Mouse (Mus musculus): ENCODE results near the gene Atg101.
A peak's percentile ranks its signal among the peaks of the same experiment; 100 is the strongest.

Atg101 gene

DNA sequence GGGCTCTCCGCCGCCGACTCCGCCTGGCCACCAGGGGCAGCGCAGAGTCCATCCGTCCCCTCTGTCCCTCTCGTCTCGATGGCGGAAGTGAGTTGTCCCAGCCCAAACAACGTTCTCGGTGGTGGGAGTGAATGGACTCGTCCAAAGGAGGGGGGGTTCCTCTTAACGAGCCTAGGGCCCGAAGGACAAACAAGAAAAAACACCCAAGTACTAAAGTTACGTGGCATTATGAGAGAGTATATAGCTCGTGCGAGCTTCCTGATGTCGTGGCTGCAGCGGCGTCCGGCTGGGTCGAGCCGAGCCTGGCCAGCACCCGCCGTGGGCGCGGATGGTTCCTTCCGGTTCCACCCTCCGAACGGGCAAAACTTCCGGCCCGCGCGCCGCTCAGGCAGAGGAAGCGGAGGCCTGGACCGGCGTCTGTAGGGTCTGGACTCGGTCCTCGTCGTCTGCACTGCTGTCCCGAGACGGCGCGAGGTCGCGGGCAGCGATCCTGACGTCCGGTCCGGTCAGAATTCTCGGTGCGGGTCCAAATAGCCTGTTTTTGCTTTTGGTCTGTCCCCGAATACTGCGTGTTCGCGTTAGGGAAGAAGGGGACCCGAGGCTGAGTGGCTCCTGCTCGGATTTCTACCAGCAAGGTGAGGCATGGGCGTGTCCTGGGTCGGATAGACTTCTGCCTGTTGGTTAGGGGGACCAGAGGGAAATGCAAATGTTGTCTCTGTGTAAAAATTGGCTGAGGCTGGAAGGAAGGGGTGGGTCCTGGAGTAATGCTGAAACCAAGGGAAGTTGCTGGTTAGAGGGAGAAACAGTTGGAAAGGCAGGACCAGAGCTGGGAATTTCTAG, at the start of gene Atg101:
Atg101 (plus strand) TSS at position 362 of the 840 bp plus-strand sequence.
- DNase-seq = peak; percentile 91

DNA sequence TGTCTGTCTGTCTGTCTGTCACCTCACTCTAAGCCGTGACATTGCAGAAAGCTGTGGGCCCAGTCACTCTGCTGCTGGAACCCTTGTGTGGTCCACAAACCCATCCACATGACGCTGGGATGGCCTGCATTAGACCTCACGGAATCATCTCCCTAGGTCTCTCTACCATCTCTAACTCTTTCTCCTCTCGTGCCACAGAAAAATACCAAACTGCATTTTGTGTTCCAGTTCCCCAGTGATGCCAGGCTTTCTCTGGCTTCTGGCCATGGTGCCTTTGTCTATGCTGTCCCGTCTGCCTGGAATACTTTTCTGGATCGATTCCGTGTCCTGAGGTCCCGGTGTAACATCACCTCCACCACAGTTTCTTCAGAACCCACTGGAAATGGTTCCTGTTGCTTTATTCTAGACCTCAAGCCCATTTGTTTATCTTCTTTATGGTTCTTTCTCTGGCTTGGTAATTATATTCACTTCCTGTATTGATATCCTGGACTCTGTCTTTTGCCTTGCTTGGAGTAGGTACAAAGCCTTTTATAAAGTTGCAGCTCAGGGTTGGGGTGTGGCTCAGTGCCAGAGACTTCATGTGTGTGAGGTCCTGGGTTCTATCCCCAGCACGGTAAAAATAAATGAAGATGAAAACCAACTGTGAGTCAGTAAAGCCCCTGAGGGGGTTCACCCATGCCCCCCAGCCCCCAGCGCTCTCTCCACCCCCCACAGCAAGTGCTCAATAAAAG, 49.3 kb upstream of the Atg101 start:
- no peak for DNase-seq

DNA sequence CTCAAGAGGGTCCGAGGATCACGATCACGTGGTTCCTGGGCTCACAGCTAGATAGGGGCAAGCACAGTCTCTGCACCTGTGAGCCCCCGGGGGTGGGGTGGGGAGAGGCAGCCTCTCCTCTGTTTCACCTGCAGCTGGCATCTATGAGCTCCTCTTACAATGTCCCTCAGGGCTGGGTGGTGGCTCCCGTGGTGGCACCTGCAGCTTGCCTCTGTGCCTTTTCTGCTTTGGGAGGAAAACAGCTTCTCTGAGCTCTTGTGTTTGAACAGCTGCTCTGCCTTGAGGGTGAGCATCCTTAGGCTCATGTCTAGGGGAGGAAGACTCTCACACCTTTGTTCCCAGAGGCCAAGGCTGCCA, 48.8 kb upstream of the Atg101 start:
- no peak for DNase-seq

DNA sequence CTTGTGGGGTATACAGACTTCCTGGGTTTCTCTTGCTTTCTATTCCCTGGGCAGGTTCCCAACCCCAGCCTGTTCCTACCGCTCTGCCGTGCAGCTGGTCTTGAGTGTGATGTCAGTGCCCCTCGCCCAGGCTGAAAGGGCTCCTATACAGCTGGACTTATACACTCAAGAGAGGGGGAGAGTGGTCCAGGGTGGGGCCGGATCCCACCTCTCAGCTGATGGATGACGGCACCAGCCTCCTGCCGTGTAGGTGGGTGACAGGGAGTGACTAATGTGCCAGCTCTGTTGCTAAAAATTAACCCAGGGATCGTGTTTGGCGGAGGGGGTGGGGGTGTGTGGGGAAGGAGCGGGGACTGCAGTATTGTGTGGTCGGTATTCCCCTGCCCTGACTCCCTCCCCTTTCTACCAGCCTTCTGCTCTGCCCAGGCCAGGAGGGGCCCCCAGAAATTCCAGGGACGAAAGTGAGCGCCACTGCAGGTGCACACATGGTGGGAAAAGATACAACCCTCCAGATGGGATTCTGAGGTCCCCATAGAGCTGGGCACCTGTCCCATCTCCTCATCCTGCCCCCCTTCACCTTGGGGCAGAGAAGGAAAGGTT, 48.2 kb upstream of the Atg101 start:
- peak; percentile 76 for DNase-seq

DNA sequence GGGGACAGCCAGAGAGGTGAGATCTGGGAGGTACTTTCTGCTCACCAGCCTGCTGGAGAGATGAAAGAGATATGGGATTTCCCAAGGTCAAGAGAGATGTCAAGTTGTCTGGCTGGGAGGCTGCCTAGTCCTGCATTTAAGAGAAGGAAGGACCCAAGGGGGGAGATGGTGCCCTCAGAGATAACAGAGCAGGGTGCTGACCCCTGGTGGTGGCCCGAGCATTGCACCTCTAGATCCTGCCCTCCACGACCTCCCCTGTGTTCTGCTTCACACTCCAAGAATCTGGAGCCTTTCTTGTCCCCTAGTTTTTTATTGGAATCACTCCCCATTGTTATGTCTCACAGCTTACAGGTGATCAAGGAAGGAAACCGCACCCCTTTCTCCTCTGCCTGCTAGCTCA, 47.2 kb upstream of the Atg101 start:
- DNase-seq = no peak

DNA sequence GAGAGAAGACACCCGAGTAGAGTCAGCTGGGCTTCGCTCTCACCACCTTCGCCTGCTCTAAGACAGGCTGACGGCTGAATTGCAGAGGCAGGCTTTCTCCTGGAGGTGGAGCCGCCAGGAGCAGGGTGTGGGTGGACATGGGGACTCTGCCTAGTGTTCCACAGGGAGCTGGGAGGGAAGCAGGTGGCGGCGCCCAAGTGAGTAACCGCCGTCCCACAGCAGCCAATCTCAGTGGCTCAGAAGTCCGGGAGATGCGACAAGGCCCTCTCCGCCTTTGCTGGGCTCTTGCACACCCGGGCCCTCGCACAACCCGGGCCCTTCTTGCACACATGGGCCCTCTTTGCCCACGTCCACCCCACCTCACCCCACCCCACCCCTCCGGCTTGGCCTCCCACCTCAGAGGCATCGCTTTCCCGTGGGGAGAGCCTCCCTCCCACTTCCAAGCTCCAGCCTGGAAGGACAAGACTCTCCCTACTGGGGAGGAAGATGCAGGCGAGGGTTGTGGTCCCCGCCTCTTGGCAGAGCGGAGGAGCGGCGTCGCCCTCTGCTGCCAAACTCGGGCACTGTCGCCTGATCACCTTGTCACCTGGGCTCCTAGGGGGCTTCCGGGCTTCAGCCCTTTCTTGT, 45.1 kb upstream of the Atg101 start:
- DNase-seq = peak; percentile 82

DNA sequence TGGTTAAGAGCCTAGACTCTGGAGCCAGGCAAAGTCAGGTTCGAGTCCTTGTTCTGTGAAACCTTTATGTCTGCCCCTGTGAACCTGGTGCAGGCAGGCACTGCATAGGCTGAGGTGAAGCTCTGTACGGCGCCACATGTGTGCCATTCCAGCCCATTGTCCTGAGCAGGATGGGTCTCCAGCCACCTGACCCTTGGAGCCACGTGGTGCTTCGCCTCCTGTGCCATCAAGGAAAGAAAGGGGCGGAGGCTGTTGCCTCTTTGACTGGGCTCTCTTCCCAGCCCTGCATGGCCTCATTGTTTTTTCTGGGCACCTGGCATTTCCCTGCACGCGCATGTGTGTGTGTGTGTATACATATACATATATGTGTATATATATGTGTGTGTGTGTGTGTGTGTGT, 44.3 kb upstream of the Atg101 start:
- DNase-seq = no peak

DNA sequence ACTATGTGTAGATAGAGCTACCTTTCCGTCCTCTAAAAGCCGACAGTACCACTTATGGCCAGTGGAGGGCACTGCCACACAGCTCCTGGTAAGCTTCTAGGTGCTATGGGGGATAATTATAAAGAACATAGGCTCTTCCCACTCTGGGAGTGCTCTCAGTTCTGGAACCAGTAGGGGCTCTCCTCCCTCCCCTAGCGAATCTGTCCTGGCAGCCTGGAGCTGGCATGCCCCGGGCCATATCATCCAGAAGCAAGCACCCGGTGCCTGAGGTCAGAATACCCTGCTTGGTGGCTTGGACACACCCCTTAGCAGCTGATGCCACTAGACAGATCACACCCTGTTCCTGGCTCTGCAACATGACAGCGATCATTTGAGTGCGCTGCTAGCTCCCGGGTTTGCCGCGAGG, 43.3 kb upstream of the Atg101 start:
- peak; percentile 90 for DNase-seq

DNA sequence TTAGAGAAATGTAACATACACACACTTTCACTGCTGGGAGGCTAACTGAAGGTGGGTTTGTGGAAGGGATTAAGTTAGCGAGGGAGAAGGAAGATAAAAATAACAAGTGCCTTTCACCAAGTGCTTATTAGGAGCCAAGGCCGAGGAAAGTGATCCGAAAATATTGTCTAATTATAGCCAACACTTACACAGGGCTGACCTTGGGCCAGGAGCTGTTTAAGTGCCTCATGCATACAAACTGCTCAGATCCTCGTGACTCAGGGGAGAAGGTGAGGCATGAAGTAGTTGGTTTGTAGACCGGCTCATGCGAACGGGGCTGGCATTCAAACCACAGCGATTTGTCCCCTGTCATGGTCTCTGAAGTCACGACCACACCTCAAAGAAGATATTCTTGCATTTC, 42.8 kb upstream of the Atg101 start:
- no peak for DNase-seq

DNA sequence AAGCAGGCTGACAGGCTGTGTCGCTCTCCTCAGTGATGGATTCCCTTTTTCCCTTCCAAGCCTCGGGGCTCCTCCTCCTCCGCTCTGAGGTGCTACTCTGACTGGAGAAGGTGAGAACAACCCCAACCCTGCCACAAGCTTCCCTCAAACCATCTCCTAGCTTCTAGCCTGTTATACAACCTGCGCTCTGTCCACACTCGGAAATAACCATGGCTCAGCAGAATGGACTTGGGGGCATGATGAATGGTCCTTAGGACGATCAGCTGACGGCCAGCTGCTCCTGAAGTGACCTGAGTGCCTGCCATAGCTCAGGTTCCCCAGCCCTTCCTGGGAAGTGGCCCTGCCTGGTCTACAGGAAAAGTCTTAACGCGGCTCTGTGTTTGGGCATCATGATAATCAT, 42.2 kb upstream of the Atg101 start:
- no peak for DNase-seq

DNA sequence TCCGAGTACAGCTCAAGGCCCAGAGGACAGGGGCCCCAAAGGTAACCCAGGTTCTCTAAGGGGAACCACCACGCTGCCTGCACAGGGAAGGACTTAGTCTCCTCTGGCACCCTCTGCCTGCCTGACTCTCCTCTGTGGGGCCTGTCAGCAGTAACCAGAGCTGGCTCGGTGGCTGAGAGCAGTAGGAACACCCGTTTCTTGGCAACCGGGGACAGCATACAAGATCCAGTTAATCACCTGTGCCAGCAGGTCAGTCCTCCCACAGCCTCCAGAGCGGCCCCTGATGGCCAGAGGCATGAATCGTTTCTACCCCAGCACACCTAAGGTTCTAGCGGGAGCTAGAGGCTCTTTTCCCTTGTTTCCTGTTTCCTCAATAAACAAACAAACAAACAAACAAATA, 41.4 kb upstream of the Atg101 start:
- no peak for DNase-seq

DNA sequence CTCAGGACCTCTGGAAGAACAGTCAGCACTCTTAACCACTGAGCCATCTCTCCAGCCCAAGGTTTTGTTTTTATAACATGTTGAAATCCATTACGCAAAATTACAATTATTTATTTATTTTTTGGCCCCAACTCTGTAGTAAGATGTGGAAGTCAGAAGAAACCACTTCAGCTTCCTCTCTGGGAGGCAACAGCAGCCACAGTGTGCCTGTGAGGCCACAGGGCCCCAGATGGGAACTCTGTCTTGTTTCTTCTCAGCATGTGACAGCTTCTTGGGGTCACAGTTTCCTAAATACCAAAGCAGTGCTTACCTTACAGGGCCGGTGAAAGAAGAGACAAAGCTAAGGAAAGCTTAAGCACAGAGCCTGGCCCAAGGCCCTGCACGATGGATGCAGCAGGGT, 40.1 kb upstream of the Atg101 start:
- no peak for DNase-seq

DNA sequence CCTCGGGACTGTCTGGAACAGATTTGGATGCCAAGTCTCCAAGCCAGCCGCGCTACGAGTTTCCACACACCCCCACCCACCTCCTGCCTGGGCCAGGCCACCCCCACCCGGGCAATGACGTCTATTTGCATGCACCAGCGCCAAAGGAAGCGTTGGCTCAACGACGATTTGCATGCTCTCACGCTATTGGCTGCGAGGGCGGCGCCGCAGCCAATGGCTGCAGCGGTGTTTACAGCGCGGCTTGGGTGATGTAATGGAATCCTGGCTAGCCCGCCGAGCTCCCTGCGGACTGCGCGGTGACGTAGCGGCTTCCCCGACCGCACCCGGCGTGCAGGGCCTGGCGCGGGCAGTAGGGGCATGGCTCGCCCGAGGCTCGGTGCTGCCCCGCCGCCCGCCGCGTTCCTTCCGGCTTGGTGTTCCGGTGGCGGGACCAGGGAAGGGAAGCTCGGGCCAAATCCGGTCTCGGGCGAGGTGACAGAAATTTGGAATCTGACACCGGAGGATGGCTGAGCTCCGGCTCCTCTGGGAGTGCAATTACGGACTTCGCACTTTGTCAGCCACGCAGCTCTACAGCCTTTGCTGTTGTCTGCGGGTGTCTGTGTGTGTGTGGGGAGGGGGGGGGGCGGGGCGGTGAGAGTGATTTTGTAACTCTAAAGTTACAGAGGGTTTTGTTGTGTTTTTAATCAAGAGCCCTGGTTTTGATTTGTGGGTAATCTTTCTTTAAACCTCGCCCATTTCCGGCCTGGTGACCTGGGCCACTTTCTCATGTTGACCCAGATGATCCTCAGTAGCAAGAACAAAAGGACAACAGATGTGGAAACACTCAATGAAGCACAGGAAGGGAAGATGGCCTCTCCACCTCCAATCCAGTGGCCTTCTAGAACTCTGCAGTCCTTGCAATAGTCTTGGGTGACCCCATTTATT, 37.6 kb upstream of the Atg101 start:
- peak; percentile 98 for DNase-seq

DNA sequence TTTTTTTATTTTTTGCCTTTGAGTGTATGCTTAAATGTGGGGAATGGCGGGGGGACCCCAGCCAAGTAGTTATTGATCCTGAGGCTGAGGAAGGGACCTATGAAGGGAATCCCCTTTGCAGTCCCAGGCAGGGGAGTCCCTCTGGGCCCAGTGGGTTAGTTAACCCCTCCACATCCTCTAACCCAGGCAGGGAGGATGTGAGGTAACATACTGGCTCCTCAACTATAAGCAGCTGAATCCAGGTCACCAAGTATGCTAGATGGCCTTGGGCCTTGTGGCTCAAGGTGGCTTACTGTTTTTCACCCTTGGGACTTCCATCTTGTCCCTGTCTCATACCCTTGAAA, 36.9 kb upstream of the Atg101 start:
- DNase-seq = no peak

DNA sequence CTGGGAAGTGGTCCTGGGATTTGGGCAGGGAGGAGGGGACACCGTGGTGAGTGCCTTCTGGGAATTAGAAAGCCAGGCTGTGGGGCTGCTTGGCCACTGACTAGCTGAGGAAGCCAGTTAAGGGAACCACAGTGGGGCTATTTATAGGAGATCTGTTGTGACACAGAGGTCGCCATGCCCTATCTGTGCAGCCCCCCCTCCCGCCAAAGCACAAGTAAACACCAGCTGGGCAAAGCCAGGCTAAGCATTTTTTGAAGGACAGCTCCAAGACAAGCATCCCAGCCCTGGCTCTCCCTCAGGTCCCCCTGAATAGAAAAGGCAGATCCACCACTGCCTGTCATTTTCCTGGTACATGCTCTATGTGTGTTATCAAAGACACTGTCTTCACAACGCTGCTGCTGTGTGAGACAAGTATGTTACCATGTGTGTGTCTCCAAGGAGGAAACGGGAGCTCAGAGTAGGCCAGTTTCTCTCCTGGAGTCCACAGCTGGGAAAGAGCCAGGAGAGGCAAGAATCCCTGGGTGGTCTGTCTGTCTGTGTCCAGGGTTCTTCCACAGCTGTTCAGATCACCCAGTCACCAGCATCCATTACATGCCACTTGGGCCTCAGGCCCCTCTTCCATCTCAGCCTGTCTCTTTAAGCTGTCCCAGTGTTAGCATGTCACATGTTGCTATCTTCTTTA, 35.9 kb upstream of the Atg101 start:
- DNase-seq = no peak

DNA sequence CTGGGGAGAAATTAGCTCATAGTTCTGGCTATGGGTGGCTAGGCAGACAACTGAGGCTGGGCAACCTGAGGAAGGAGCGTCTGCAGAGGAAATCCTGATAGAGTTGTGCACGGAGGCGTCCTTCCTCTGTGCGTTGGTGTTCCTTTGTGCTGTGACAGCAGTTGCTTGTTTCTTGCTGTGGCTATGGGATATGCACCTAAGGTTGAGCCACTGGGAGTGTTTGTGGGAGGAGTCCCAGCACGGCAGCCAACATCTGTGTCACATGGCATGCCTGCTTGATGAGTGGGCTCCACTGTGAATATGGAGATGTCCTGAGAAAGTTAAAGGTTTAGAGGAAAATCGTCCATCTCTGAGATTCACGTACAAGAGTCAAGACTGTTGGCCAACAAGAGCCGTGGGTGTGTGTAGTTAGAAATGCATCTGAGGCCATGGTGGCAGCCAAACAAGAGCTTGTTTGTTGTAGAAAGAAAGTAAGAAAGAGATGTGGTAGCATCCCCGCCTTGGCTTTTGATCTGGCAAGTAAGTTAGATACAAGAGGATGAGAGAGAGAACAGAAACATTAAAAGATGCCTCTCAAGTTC, 33.8 kb upstream of the Atg101 start:
- DNase-seq = no peak

DNA sequence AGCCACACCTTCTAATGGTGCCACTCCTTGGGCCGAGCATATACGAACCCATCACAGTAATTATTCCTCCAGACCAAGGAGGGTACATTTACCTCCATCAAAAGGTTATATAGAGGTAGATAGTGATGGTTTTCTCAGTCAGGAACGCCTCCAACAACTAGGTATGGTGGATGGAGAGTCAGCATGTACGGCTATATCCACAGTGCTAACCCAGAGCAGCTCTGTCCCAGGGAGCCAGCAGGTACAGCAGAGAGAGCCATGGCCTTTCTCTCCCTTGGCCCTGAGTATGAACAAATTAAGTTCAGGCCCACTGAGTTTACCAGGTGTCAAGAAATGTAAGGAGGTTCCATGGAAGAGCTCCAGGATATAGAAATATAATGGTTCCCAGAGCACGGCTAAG, 32.1 kb upstream of the Atg101 start:
- DNase-seq = no peak

DNA sequence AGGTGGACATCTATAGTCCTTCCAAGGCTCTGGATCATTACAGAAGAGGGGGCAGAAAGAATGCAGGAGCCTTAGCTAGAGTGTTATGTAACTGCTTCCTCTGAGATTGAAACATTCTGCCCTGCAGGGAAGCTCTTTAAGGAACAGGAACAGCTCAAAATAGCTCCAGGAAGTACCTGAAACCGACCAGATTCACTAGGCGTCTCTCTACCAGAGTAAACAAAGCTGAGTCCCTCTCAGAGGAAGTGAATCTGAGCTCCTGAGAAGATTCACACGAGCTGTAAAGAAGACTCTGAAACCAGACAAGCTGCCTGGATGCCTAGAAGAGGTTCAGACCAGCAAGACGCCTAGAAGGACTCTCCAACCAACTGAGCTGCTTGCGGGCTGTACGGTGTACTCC, 31.5 kb upstream of the Atg101 start:
- no peak for DNase-seq

DNA sequence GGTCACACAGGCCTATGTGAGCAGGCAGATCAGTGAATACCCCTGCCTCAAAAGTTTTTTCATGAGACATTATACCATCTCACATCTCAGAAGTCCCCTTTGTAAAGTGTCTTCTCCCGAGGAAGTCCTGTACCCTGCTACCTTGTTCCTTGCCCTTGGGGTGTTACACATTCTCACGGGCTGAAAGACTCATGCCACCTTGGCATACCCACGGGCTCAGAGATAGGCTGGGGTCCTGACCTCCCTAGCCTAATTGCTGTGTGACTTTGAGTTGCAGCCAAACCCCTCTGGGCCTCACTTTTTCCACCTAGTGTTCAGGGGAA, 30.5 kb upstream of the Atg101 start:
- DNase-seq = no peak

DNA sequence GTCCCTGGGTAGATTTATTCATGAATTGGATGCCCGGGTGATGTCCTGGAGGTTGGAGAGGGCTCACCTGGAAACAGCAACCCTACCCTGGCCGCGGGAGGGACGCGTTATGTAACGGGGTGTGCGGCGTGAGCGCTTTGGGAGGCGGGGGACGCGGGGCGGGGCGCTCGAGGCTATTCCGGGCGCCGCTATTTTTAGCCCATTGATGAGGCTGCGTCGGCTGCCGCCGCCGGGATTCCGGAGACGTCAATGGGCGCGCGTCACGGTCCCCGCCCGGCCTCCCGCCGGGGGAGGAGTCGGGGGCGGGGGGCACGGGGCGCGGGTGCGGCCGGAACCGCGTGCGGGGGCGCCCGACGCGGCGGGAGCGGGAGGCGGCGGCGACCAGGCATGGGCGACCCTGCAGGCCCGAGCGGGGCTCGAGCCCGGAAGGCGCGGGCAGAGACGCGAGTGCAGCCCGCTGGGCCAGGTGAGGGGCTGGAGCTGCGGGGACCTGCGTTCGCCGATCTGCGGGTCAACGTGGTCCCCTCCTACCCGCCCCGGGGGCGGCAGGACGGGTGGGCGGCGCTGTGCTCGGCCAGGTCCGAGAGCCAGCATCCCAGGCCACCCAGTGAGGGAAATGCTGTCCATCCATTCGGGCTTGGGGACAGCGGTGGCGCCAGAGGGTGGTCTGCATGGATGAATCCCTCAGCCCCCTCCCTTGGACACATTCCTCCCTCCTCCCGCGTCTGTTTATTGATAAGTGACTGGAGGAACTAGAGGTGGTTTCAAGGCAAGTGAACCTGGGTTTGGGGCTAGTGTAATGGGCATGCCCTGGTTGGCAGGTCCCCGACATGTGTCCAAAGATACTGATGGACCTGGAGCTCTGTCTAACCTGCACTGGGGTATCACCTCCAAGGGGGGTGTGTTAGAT, 29.9 kb upstream of the Atg101 start, which contains the start of gene Nr4a1:
Nr4a1 (plus strand) TSS at position 384 of the 910 bp plus-strand sequence.
- DNase-seq = no peak

Data from layer of hippocampus, adult 9-11 months (tissue).